Mouse (Mus musculus) CD4-positive, CD25-positive, alpha-beta regulatory T cell (primary cell): Measurements from ENCODE around the gene Olfr350. TPM values are rescaled to one million over a fixed set of nuclear protein-coding genes. Genes with fewer than 3 reads are reported as not detected.

Source experiments
- polyA plus RNA-seq: library from polyadenylated mRNA; unstranded; fragments of 100-300 nt; shearing (Covaris generic); gene quantifications from one replicate; pipeline ENCODE4 v1.2.1, GENCODE M21; 2017

Gene Olfr350
- polyA plus RNA-seq: not detected

GRCm38 (mm10) chr2:36846010-36846409 lies at the start of gene Olfr350:
Gene Olfr350, plus strand, starts transcription at chr2:36846310.

DNA sequence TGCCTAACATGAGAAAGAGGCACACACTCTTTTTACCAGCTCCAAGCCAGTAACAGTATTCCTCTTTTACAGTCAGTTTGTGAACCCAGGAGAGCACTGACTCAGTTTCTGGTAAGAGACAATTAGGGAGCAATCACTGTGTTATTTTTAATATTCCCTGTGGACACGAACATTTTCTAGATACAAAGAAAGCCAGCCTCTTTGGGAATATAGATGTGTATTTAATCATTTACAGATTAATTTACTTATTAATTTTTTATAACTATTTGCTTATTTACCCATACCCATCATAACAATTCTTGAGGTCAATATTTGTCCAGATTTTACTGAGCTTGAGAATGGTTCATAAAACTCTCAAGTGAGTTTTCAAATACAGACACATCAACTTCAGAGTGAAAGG lies 29.2 kb upstream of the Olfr350 start, which contains the start of gene Olfr3:
Gene Olfr3, minus strand, starts transcription at position 101 of the 400 bp plus-strand sequence.

GRCm38 (mm10) chr2:36862560-36862959 lies 16.4 kb downstream of the Olfr350 start, which contains the start of gene Olfr351:
Gene Olfr351, minus strand, starts transcription at chr2:36862660.

DNA sequence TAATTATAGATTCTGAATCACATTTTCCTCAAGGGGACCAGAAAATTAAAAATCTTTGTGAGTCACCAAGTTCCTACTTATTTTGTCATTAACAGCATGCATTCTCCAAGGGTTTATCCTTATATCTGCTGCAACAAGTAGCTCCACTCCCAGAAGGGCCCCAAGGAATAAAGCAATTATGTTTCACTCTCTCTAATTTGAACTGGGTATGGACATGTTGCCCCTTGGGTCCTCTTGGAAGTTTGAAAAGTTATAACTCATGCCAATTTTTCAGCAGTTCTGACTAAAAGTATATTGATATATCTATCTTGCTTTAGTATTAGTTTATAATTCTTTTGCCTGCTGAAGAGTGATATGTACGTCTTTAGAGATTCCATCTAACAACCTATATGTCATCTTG lies 22.1 kb downstream of the Olfr350 start, which contains the start of gene Olfr352:
Gene Olfr352, plus strand, starts transcription at position 301 of the 400 bp plus-strand sequence.

DNA sequence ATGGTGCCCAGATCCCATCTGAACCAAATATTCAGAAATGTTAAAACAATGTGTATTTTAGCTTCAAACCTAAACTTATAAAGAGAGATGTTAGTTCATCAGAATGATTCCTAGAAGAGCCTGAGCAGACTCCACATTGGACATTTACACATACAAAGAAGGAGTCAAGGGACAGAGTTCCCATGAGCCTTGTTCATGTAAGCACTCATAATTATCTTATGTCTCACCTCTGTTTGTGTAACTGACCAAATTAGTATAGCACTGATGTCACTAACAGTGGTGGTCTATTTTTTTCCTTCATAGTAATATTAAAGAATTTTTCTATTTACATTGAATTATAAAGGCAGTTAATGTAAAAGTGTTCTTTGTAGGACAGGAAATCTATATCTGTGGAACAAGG lies 46.7 kb downstream of the Olfr350 start, which contains the start of gene Olfr353:
Gene Olfr353, minus strand, starts transcription at position 101 of the 400 bp plus-strand sequence.

Other genes starting within 250 kb of the Olfr350 start
- gene Olfr345, start 206.3 kb upstream of the Olfr350 start, polyA plus RNA-seq: not detected
- not detected for gene Olfr346, start 160.5 kb upstream of the Olfr350 start, polyA plus RNA-seq
- not detected for gene Olfr347, start 114.4 kb upstream of the Olfr350 start, polyA plus RNA-seq
- gene Olfr348, start 62.0 kb upstream of the Olfr350 start, polyA plus RNA-seq: not detected
- gene Olfr50, start 55.8 kb upstream of the Olfr350 start, polyA plus RNA-seq: 0.11 TPM
- not detected for gene Olfr3, start 29.3 kb upstream of the Olfr350 start, polyA plus RNA-seq
- not detected for gene Olfr351, start 16.4 kb downstream of the Olfr350 start, polyA plus RNA-seq
- gene Olfr352, start 22.1 kb downstream of the Olfr350 start, polyA plus RNA-seq: not detected
- not detected for gene Olfr353, start 46.6 kb downstream of the Olfr350 start, polyA plus RNA-seq
- gene Olfr354, start 59.4 kb downstream of the Olfr350 start, polyA plus RNA-seq: not detected
- not detected for gene Olfr355, start 82.6 kb downstream of the Olfr350 start, polyA plus RNA-seq
- not detected for gene Olfr356, start 90.8 kb downstream of the Olfr350 start, polyA plus RNA-seq
- not detected for gene Olfr357, start 147.5 kb downstream of the Olfr350 start, polyA plus RNA-seq
- 0.05 TPM for gene Olfr358, start 163.0 kb downstream of the Olfr350 start, polyA plus RNA-seq
- not detected for gene Olfr360, start 219.4 kb downstream of the Olfr350 start, polyA plus RNA-seq
- not detected for gene Olfr361, start 243.0 kb downstream of the Olfr350 start, polyA plus RNA-seq